Comparison of ENCODE assay signal across 9 mouse cellular contexts in genomic region chr1:132138576-132139415, GRCm38 (mm10). TPM values are rescaled to one million over a fixed set of nuclear protein-coding genes. Genes with fewer than 3 reads are reported as not detected.
A peak's percentile ranks its signal among the peaks of the same experiment; 100 is the strongest.
DNase-seq lines count a peak whose midpoint lies in the region; ATAC-seq lines count a peak whose summit lies in the region.
"Had no signal": no experiment of that assay in that cellular context is flagged by ENCODE, and none has a peak within 500 bp of the region (broad histone marks: within the 10 kb centered on the region; RNA-seq: fewer than 3 reads in every experiment).

No protein-coding gene starts in this region.

- no peak overlapping the region for H3K27ac ChIP-seq in heart, embryonic 13.5 days (replicated peaks)
- no peak overlapping the region for H3K27ac ChIP-seq in hindbrain, embryonic 15.5 days (replicated peaks)
- no peak overlapping the region for H3K27ac ChIP-seq in midbrain, embryonic 14.5 days (replicated peaks; ENCODE audit: low read depth, low read length)

- ATAC-seq in heart, embryonic 13.5 days (ENCODE audit: extremely low read depth, insufficient number of reproducible peaks, low FRiP score, low TSS enrichment) = no peak
- ATAC-seq in hindbrain, embryonic 15.5 days (ENCODE audit: low FRiP score, low read depth) = no peak
- ATAC-seq in midbrain, embryonic 14.5 days (ENCODE audit: low FRiP score, low TSS enrichment) = no peak

- no peak for DNase-seq in heart, adult 8-10 months (ENCODE audit: low spot score)
- DNase-seq in R1 (ENCODE audit: low read depth, low spot score) = peak; percentile 37
- DNase-seq in midbrain, embryonic 14.5 days = no peak
- DNase-seq in right cerebral cortex, postnatal 25 days = no peak
- no peak for DNase-seq in cerebellum, postnatal 4 days (ENCODE audit: low spot score in 2 of 2)
- no peak for DNase-seq in ovary, postnatal 10 days (ENCODE audit: low spot score)

- peak overlapping the region; percentile 60 for H3K4me3 ChIP-seq in heart, embryonic 13.5 days
- H3K4me3 ChIP-seq in hindbrain, embryonic 15.5 days = peak overlapping the region; percentile 50
- H3K4me3 ChIP-seq in midbrain, embryonic 14.5 days (replicated peaks; ENCODE audit: low read depth, low read length) = peak overlapping the region; percentile 46

- 5% methylated on average over 35 of the region's 35 CpGs for WGBS in heart, embryonic 13.5 days
- WGBS in hindbrain, embryonic 15.5 days = 9% methylated on average over 35 of the region's 35 CpGs
- 9% methylated on average over 35 of the region's 35 CpGs for WGBS in midbrain, embryonic 14.5 days

- peaks cover 29% of the 10 kb centered on the region for H3K4me1 ChIP-seq in heart, embryonic 13.5 days
- peaks cover 15% of the 10 kb centered on the region for H3K4me1 ChIP-seq in hindbrain, embryonic 15.5 days (replicated peaks)
- peaks cover 19% of the 10 kb centered on the region for H3K4me1 ChIP-seq in midbrain, embryonic 14.5 days (ENCODE audit: control insufficient read depth, insufficient read depth, low read length)

- peak overlapping the region; percentile 81 for H3K9ac ChIP-seq in heart, embryonic 13.5 days
- H3K9ac ChIP-seq in hindbrain, embryonic 15.5 days = peak overlapping the region; percentile 46
- H3K9ac ChIP-seq in midbrain, embryonic 14.5 days (replicated peaks; ENCODE audit: low read length) = peak overlapping the region; percentile 59

- H3K36me3 ChIP-seq in heart, embryonic 13.5 days = no peaks in the 10 kb centered on the region
- H3K36me3 ChIP-seq in hindbrain, embryonic 15.5 days = no peaks in the 10 kb centered on the region
- H3K36me3 ChIP-seq in midbrain, embryonic 14.5 days (ENCODE audit: control insufficient read depth, insufficient read depth, low read length) = no peaks in the 10 kb centered on the region

- no peaks in the 10 kb centered on the region for H3K9me3 ChIP-seq in heart, embryonic 13.5 days
- H3K9me3 ChIP-seq in hindbrain, embryonic 15.5 days = no peaks in the 10 kb centered on the region
- H3K9me3 ChIP-seq in midbrain, embryonic 14.5 days (ENCODE audit: control insufficient read depth, low read length) = no peaks in the 10 kb centered on the region

- peaks cover 2% of the 10 kb centered on the region; the same call in 1 of the 2 replicates for H3K27me3 ChIP-seq in heart, embryonic 13.5 days (replicated peaks)
- peaks cover 21% of the 10 kb centered on the region for H3K27me3 ChIP-seq in hindbrain, embryonic 15.5 days
- H3K27me3 ChIP-seq in midbrain, embryonic 14.5 days (ENCODE audit: control insufficient read depth, insufficient read depth, low read length) = peaks cover 21% of the 10 kb centered on the region

- peak overlapping the region; percentile 81 for H3K4me2 ChIP-seq in heart, embryonic 13.5 days
- peak overlapping the region; percentile 94 for H3K4me2 ChIP-seq in hindbrain, embryonic 15.5 days
- H3K4me2 ChIP-seq in midbrain, embryonic 14.5 days (ENCODE audit: low read length) = peak overlapping the region; percentile 97

RNA-seq across cellular contexts. Expression of gene Cdk18, which starts 0.7 kb away (rescaled TPM):
- polyA plus RNA-seq in heart, embryonic 13.5 days (2015; fragmentation: Nextera tagmentation; extraction: Ambion mirVana) = 2.4 and 3.4 TPM in 2 replicates
- total RNA-seq in heart, adult 8-10 months (2022) = 10 to 100 TPM; 16.9 to 21.5 (median 18.3) TPM
- polyA plus RNA-seq in hindbrain, embryonic 15.5 days (2015; fragmentation: Nextera tagmentation; extraction: Ambion mirVana) = 1.00 and 1.1 TPM in 2 replicates
- 0.63 and 1.1 TPM in 2 replicates for polyA plus RNA-seq in midbrain, embryonic 14.5 days (2014; fragmentation: Nextera tagmentation; extraction: Ambion mirVana)
- total RNA-seq: neutrophil, adult 5-6 weeks had no signal

RNA-seq across cellular contexts. Expression of gene Lemd1, which starts 52.4 kb away (rescaled TPM):
- not detected in 2 replicates for polyA plus RNA-seq in heart, embryonic 13.5 days (2015; fragmentation: Nextera tagmentation; extraction: Ambion mirVana)
- not detected for total RNA-seq in heart, adult 8-10 months (2022)
- polyA plus RNA-seq in hindbrain, embryonic 15.5 days (2015; fragmentation: Nextera tagmentation; extraction: Ambion mirVana) = 14.1 and 16.2 TPM in 2 replicates
- 21.2 and 23.2 TPM in 2 replicates for polyA plus RNA-seq in midbrain, embryonic 14.5 days (2014; fragmentation: Nextera tagmentation; extraction: Ambion mirVana)
- total RNA-seq: neutrophil, adult 5-6 weeks had no signal

RNA-seq across cellular contexts. Expression of gene AC124108.1, which starts 52.5 kb away (rescaled TPM):
- polyA plus RNA-seq in heart, embryonic 13.5 days (2015; fragmentation: Nextera tagmentation; extraction: Ambion mirVana) = 0.05 TPM in 1 of 2 replicates, not detected in the other
- total RNA-seq in heart, adult 8-10 months (2022) = under 1 TPM in 1 of 4 experiments, not detected in 3; 0.09 TPM
- 2.7 and 2.8 TPM in 2 replicates for polyA plus RNA-seq in hindbrain, embryonic 15.5 days (2015; fragmentation: Nextera tagmentation; extraction: Ambion mirVana)
- 4.4 and 4.5 TPM in 2 replicates for polyA plus RNA-seq in midbrain, embryonic 14.5 days (2014; fragmentation: Nextera tagmentation; extraction: Ambion mirVana)
- total RNA-seq: neutrophil, adult 5-6 weeks had no signal

Comparison
In these comparisons a context has a peak if more than half of its experiments do, and no peak if none do; other contexts are left out.
1. RNA of gene Lemd1, which starts 52.4 kb away (polyA plus RNA-seq): 21.2 to 23.2 TPM in midbrain, embryonic 14.5 days and 14.1 to 16.2 TPM in hindbrain, embryonic 15.5 days; not detected in heart, embryonic 13.5 days; every median in the first group is over 10 times any median in the second.
2. Peak in every context shown above with its lines, with median percentiles within 50 percentile points of each other: H3K4me2 ChIP-seq, H3K4me3 ChIP-seq and H3K9ac ChIP-seq.